Mouse (Mus musculus): ENCODE data around the gene Oxnad1. TPM values are rescaled to one million over a fixed set of nuclear protein-coding genes. Genes with fewer than 3 reads are reported as not detected.
"Not testable (repeated sequence)": the region's sequence is repeated elsewhere in the genome, so short reads cannot be mapped to it uniquely, and the experiment has no call there.

The Oxnad1 gene
- polyA plus RNA-seq, 1 experiment from 2014 or later = 20.0 TPM

DNA sequence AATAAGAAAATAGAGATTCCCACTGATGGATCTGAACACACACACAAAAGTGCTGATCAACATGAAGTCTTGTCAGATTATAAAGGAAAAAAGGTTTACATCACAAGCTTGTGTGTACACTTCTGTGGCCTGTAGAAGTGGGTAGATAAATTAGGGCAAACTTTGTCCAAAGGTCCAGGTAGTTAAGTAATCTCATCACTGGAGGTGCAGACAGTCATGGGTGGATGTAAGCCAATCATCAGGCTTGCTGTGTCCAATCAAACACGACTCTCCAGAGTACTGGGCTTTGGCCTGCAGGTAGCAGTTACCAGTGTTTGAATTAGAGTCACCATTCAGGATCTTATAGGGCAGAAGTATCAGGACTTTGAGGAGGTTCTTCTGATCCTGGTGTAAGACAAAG, 7.8 kb downstream of the Oxnad1 start:
- no peaks in the 10 kb centered on the region for H3K27me3 ChIP-seq
- 61% methylated on average over 1 of the region's 1 CpGs for WGBS
- H3K4me1 ChIP-seq = peaks cover 16% of the 10 kb centered on the region; the same call in 1 of the 2 replicates
- H3K4me2 ChIP-seq (replicated peaks) = no peak overlapping the region
- H3K36me3 ChIP-seq = peaks cover 53% of the 10 kb centered on the region
- H3K4me3 ChIP-seq = no peak overlapping the region
- no peak overlapping the region for H3K27ac ChIP-seq
- H3K9me3 ChIP-seq = no peaks in the 10 kb centered on the region
- H3K9ac ChIP-seq = no peak overlapping the region
- no peak for ATAC-seq (ENCODE audit: low FRiP score, low read depth)

DNA sequence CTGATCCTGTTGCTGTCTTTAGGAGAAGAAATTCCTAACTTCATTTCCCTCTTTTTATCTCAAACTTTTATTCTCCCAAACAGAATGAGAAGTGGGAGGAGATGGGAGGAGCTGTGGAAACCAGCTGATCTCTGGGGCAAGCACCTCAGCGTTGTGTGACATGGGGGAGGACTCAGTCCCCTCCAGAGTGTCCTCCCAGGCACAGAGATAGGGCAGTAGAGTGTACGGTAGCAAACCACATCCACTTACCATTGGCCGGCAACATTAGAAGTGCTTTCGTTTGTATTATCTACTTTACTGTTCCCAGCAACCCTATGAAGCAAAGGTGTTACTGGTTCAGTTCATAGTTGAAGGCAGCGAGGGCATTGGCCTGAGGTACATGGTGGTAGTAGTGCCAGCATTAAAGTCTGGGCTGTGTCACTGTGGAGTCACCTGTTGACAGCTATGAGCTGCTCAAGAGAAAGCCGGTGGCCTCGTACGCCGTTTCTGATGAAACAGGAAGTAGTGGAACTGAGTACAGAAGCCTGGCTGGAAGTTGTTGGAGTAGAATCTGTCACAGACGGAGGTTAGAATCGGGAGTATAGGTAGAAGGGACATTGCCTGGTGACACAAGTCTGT, 8.4 kb downstream of the Oxnad1 start:
- H3K4me2 ChIP-seq (replicated peaks) = no peak overlapping the region
- no peaks in the 10 kb centered on the region for H3K27me3 ChIP-seq
- H3K9ac ChIP-seq = no peak overlapping the region
- no peak for ATAC-seq (ENCODE audit: low FRiP score, low read depth)
- peaks cover 16% of the 10 kb centered on the region; the same call in 1 of the 2 replicates for H3K4me1 ChIP-seq
- WGBS = 85% methylated on average over 11 of the region's 11 CpGs
- no peaks in the 10 kb centered on the region for H3K9me3 ChIP-seq
- H3K36me3 ChIP-seq = peaks cover 59% of the 10 kb centered on the region
- H3K27ac ChIP-seq = no peak overlapping the region
- no peak overlapping the region for H3K4me3 ChIP-seq

DNA sequence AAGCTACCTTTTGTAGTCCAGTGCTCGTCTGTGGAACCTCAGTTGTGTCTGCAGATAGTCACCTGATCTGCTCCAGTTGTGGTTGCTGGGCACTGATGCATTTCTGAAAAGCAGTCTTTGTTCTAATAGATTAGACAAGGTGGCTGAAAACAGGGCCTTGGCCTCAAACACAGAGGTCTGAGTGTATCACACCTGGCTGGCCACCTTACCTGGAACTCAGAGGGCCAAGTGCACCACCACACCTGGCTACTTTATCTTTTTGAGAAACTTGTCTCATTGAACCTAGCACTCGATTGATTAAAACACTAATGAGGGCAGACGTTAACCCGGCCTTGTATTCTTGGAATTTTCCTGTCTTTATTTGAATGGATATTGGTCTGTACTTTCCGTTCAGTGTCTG, 10.5 kb downstream of the Oxnad1 start:
- WGBS = 82% methylated on average over 5 of the region's 5 CpGs

DNA sequence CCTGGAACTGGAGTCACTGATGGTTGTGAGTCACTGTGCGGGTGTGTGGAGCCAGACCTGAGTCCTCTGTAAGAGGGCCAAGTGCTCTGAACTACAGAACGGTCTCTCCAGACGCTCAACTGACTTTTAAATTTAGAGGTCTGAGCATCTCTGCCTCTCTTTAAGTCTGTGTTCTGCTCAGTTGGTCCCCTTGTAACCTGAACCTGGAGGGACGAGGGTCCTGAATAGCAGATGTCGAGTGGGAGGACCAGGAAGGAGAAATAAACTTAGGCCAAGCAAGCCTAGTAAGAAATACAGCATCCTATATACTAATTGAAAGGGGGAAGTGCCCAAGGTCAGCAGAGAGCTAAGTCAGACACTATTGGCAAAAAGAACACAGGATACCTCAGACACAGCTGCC, 11.6 kb downstream of the Oxnad1 start:
- no peaks in the 10 kb centered on the region for H3K9me3 ChIP-seq
- H3K36me3 ChIP-seq = peaks cover 83% of the 10 kb centered on the region
- ATAC-seq (ENCODE audit: low FRiP score, low read depth) = no peak
- H3K27ac ChIP-seq = no peak overlapping the region
- no peaks in the 10 kb centered on the region for H3K4me1 ChIP-seq
- WGBS = 61% methylated on average over 5 of the region's 5 CpGs
- H3K9ac ChIP-seq = no peak overlapping the region
- no peaks in the 10 kb centered on the region for H3K27me3 ChIP-seq
- H3K4me3 ChIP-seq = no peak overlapping the region
- no peak overlapping the region for H3K4me2 ChIP-seq (replicated peaks)

More for the DNA sequence above, 10.5 kb downstream of the Oxnad1 start:
- peaks cover 80% of the 10 kb centered on the region for H3K36me3 ChIP-seq
- H3K4me2 ChIP-seq (replicated peaks) = no peak overlapping the region
- no peaks in the 10 kb centered on the region for H3K9me3 ChIP-seq
- peaks cover 11% of the 10 kb centered on the region; the same call in 1 of the 2 replicates for H3K4me1 ChIP-seq
- H3K27me3 ChIP-seq = no peaks in the 10 kb centered on the region
- no peak overlapping the region for H3K9ac ChIP-seq
- H3K4me3 ChIP-seq = no peak overlapping the region
- ATAC-seq (ENCODE audit: low FRiP score, low read depth) = no peak
- H3K27ac ChIP-seq = no peak overlapping the region

DNA sequence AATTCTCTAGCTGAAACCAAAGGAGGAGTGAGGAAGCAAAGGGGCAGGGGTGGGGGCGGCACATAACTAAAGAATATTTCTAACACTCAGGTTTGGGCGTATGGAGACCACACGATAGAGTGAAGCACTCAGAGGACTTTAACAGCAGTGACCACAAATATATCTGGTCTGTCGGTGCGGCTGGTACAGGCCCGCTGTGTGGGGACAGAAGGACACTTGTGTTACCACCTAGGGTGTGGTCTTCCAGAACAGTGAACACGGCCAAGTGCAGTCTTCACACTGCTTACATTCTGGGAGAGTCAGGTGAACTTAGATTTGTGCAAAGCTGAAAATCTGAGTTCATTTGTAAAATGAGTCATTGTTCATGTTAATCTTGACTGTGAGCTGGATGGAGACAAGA, 12.5 kb downstream of the Oxnad1 start:
- Histone ChIP-seq H3K4me3 (no peak overlapping the region), H3K9me3 (no peaks in the 10 kb centered on the region), H3K27ac (no peak overlapping the region), H3K9ac (no peak overlapping the region), H3K36me3 (peaks cover 84% of the 10 kb centered on the region), H3K4me1 (no peaks in the 10 kb centered on the region), H3K4me2 (replicated peaks) (no peak overlapping the region), H3K27me3 (no peaks in the 10 kb centered on the region)
- ATAC-seq (ENCODE audit: low FRiP score, low read depth) = no peak
- 91% methylated on average over 7 of the region's 7 CpGs for WGBS

DNA sequence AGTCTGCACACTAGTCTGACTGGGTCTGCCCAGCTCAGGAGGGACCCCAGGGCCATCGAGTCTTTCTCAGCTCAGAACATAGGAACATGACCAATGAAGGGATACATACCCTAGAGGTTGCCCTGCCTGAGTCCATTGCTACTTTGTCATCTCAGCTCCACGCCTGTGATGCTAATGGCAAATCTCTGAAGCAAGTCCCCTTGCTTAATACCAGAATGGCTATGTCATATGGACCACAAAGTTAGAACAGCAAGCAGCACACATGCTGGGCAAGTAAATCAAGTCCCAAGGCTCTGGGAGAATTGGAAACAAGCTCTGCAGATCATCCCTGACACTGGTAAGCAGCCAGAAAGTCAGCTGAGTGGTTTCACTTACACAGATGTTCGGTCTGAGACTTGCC, 13.8 kb downstream of the Oxnad1 start:
- H3K36me3 ChIP-seq = peaks cover 79% of the 10 kb centered on the region
- no peak overlapping the region for H3K4me3 ChIP-seq
- 89% methylated on average over 3 of the region's 3 CpGs for WGBS

DNA sequence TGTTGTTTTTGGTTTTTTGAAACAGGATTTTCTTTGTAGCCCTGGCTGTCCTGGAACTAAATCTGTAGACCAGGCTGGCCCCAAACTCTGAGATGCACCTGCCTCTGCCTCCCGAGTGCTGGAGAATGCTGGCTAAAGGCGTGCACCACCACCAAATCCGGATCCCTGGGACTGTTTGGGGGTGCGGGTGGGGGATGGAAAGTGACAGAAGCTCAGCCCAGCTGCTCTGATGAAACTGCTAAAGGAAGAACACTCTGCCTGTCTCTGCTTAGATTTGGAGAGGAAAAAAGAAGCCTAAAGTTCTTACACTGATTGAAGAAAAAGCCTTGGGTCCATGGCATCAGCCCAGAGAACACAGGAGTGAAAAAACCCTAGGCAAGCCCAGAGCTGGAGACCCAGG, 18.4 kb downstream of the Oxnad1 start:
- no peak overlapping the region for H3K4me3 ChIP-seq
- WGBS = 81% methylated on average over 4 of the region's 4 CpGs
- H3K27me3 ChIP-seq = no peaks in the 10 kb centered on the region
- no peak overlapping the region for H3K27ac ChIP-seq
- H3K4me2 ChIP-seq (replicated peaks) = no peak overlapping the region
- peaks cover 40% of the 10 kb centered on the region for H3K36me3 ChIP-seq
- no peak for ATAC-seq (ENCODE audit: low FRiP score, low read depth)
- H3K9me3 ChIP-seq = no peaks in the 10 kb centered on the region
- H3K4me1 ChIP-seq = no peaks in the 10 kb centered on the region
- H3K9ac ChIP-seq = no peak overlapping the region

More for the DNA sequence above, 13.8 kb downstream of the Oxnad1 start:
- Histone ChIP-seq H3K27ac (no peak overlapping the region), H3K9ac (no peak overlapping the region), H3K27me3 (no peaks in the 10 kb centered on the region), H3K4me1 (no peaks in the 10 kb centered on the region), H3K9me3 (no peaks in the 10 kb centered on the region), H3K4me2 (replicated peaks) (no peak overlapping the region)
- ATAC-seq (ENCODE audit: low FRiP score, low read depth) = no peak

DNA sequence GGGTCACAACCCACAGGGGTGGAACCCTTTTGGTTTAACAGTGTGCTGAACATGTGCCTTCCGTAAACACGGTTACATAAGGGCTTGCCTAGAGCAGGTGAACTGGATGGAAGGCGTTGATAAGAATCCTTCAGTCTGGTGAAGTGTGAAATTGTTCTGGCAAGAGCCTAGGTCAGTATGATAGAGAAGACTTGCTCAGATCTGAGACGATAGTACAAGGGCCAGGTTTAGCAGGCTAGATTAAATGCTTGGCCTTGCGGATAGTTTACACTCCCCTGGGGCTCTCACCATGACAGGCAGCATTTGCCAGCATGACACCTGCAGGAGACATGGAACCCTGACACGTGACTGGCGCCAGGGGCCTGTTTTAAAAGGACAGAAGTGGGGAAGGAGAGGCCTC, 20.5 kb downstream of the Oxnad1 start:
- no peak for ATAC-seq (ENCODE audit: low FRiP score, low read depth)
- H3K4me2 ChIP-seq (replicated peaks) = no peak overlapping the region
- no peak overlapping the region for H3K9ac ChIP-seq
- no peak overlapping the region for H3K4me3 ChIP-seq
- 64% methylated on average over 7 of the region's 7 CpGs for WGBS
- no peaks in the 10 kb centered on the region for H3K4me1 ChIP-seq
- no peaks in the 10 kb centered on the region for H3K9me3 ChIP-seq
- H3K27ac ChIP-seq = no peak overlapping the region
- no peaks in the 10 kb centered on the region for H3K27me3 ChIP-seq
- H3K36me3 ChIP-seq = peaks cover 19% of the 10 kb centered on the region

DNA sequence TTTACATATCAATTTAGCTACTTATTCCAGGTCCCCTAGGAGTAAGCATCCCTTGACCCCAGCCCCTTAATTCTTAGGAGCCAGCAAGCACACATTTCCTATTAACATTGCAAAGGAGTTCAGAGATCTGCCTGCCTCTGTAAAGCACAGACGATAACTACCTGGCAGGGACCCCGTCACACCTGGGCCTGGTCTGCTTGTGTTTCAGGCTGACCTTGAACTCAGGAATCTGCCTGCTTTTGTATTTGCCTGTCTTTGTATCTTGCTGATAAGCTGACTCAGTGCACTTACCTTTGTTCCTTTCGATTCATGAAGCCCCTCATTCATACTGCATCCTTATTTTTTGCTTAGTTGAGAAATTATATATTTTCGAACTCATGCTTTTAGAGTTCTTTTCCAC, 21.7 kb downstream of the Oxnad1 start:
- Histone ChIP-seq H3K27ac (no peak overlapping the region), H3K36me3 (peaks cover 15% of the 10 kb centered on the region), H3K27me3 (no peaks in the 10 kb centered on the region), H3K4me1 (no peaks in the 10 kb centered on the region), H3K4me3 (no peak overlapping the region), H3K4me2 (replicated peaks) (no peak overlapping the region), H3K9me3 (no peaks in the 10 kb centered on the region), H3K9ac (no peak overlapping the region)
- WGBS = 97% methylated on average over 4 of the region's 4 CpGs
- ATAC-seq (ENCODE audit: low FRiP score, low read depth) = no peak

DNA sequence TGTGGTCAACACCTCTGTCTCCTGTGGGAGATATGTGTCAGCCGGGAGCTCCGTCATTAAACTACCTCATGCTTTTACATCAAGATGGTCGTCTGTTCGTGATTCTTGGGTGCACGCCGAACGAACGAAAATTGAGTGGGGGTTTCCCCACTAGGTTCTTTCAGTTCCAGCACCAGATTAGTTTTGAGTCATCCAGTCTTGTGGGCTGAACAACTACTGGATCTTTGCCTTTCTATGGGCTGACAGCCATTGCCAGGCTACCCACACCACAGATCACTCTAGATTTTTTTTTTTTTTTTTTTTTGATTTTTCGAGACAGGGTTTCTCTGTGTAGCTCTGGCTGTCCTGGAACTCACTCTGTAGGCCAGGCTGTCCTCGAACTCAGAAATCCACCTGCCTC, 26.9 kb downstream of the Oxnad1 start:
- H3K4me2 ChIP-seq (replicated peaks); ATAC-seq (ENCODE audit: low FRiP score, low read depth); H3K4me3 ChIP-seq; H3K9me3 ChIP-seq; H3K9ac ChIP-seq; H3K27me3 ChIP-seq; H3K4me1 ChIP-seq; H3K27ac ChIP-seq; H3K36me3 ChIP-seq: not testable (repeated sequence)
- WGBS = 91% methylated on average over 10 of the region's 10 CpGs

DNA sequence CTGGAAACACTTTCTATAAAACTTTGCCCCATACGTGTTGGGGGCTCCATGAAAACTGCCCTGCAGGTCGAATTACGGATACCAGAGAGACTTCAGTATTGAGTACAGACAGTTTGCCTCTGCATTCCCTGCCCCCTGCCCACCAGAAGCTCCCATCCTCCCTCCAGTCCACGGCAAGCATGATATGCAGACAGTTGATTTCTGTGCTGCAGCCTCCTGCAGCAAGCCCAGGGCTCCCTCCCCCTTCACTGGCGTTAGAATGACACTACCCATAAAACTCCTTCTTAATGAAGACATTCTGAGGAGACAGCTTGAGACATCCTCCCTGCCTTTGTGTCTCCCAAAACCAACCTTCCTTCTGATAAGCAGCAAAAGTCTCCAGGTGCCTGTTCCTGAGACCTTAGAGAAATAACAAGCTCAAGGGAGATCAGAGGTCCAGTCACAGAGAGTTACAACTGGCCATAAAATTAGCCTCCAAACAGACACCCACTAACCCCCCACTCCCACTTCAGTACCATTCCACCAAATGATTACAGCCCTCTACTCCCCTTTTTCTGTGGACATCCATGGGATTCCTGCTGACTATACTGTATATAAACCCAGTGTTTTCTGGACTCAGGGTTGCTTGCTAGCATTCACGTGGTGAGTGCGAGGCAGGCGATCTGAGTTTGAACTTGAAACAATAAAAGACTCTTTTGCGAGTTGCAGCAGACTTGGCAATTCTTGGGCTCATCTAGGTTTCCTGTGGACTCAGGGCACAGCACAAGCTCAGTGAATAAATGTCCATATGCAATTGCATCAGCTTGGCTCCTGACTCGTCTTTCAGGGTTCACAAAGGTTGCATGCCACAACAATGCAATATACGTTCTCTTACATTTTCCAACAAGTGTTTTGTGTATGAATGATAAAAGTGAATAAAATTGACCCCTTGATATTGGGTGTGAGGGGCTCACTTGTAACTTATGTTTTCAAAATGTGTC, 36.1 kb downstream of the Oxnad1 start:
- peaks cover 8% of the 10 kb centered on the region for H3K4me1 ChIP-seq
- no peak for ATAC-seq (ENCODE audit: low FRiP score, low read depth)
- WGBS = 33% methylated on average over 11 of the region's 11 CpGs

DNA sequence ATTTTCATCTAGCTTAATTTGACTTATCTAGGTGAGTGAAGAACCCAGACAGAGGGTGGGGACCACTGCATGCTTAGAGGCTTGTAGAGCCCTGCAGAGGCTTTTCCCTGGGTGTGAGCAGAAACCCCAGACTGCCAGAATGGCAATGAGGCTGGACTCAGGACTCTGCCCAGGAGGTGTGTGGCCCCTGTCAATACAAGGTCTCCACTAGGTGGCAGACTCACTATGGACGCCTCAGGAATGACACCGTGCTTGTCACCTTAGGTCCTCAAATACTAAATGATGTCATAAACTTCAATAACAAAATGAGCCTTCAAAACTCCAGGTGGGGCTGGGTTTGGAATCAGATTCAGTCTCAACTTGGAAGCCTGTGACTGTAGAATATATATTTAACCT, 36.7 kb downstream of the Oxnad1 start:
- 47% methylated on average over 2 of the region's 2 CpGs for WGBS

More for the DNA sequence above, 36.1 kb downstream of the Oxnad1 start:
- H3K4me2 ChIP-seq (replicated peaks) = no peak overlapping the region
- no peak overlapping the region for H3K27ac ChIP-seq
- no peaks in the 10 kb centered on the region for H3K36me3 ChIP-seq
- no peak overlapping the region for H3K4me3 ChIP-seq
- no peaks in the 10 kb centered on the region for H3K9me3 ChIP-seq
- H3K9ac ChIP-seq = no peak overlapping the region
- no peaks in the 10 kb centered on the region for H3K27me3 ChIP-seq

More for the DNA sequence above, 36.7 kb downstream of the Oxnad1 start:
- H3K4me1 ChIP-seq = peaks cover 8% of the 10 kb centered on the region
- no peaks in the 10 kb centered on the region for H3K27me3 ChIP-seq
- no peaks in the 10 kb centered on the region for H3K9me3 ChIP-seq
- no peak overlapping the region for H3K9ac ChIP-seq
- ATAC-seq (ENCODE audit: low FRiP score, low read depth) = no peak
- H3K4me3 ChIP-seq = no peak overlapping the region
- H3K27ac ChIP-seq = no peak overlapping the region
- H3K36me3 ChIP-seq = no peaks in the 10 kb centered on the region
- H3K4me2 ChIP-seq (replicated peaks) = no peak overlapping the region
